Mouse (Mus musculus) cerebellum, postnatal 14 days (tissue): Measurements from ENCODE around the gene Gm9958.
A peak's percentile ranks its signal among the peaks of the same experiment; 100 is the strongest.

Source experiments
- DNase-seq, 2 experiments: peaks; one replicate each; pipeline ENCODE4 v3.0.0; 2021; ENCODE audit warnings: mixed read lengths in 2 of 2

Gm9958 gene

DNA sequence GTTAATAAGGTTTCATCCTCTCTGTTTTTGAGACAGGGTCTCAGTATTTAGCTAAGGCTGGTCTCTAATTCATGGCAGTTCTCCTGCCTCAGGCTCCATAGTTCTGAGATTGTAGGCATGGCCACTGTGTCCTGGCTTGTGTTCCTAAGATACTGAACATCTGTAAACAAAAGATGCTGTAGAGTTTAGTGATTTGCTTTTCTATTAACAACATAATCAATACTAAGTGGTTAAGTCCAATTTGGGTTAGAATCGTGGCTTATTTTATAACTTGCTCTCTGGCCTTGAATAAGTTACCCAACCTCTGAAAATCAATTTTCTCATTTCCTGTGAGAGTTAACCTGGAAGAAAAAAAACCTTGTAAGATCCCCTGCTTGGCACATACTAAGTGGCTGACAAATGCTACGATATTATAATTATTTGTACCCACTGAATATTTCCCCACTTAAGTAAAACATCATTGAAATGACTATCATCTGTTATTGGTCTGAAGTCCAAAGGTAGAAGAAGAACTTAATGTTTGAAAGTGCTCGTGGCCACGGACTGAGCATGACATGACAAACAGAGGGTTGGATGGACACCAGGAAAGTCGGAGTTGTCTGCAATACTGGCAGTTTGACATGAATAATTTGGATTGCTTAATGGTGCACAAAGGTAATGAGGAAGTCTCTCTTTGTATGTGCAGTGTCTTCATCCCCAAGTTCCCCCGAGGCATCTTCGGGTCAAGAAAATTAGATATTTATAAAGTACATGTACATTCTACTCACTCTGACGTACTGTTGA is 47.3 kb downstream of the Gm9958 start:
- peak; percentile 2 to 3 for DNase-seq

DNA sequence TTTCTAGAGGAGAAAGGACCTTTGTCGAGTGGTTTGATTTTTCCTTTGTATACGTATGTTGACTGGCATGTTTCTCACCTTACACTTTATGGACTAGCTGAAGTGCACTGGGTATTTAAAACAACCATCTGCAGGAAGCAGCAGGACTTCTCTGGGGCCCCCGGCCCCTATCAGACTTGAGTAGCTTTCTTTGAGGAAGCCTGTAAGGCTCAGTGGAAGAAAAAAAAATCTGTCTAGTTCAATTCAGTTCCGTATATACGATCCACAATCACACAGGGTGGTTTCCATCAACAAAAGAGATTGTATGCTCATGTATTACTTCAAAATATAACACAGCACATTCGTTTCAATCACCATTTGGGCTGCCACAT is 47.9 kb downstream of the Gm9958 start:
- no peak for DNase-seq
